8 mouse cellular contexts compared by ENCODE assay signal in the genomic region with DNA sequence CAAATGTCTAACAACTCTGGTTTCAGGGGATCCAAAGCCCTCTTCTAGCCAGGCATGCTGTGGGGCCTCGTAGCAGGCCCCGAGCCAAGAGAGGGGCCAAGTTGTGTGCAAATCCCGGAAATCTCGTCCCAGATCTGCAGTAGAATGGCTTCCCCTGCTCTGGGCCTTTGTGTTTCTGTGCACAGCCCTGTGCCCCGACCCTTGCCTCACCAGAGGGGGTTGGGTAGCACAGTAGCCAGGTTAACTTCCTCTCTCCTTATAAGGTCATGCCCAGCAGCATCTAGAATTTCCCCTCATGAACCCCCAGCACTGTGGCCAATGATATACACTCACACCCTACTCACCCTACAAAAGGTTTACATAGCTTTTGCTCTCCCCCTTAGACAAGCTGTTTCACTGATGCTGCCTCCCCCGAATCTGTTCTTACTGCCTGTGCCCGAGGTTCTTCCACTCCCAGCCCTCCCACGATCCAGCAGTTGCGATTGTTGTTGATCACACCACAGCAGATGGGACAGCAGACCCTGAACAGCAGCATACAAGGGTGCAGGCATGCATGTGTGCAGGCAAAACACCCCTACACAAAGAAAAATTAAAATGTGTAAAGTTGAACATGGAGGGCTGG. TPM values are rescaled to one million over a fixed set of nuclear protein-coding genes. Genes with fewer than 3 reads are reported as not detected.
DNase-seq lines count a peak whose midpoint lies in the region; ATAC-seq and TF ChIP-seq lines count a peak whose summit lies in the region.

No protein-coding gene starts in this region.

- intact Hi-C loops in gastrocnemius, postnatal 36 days (cut with DNase I) = no loop called here

- no peaks in the 10 kb centered on the region for H3K27me3 ChIP-seq in kidney, embryonic 15.5 days
- no peaks in the 10 kb centered on the region for H3K27me3 ChIP-seq in kidney, adult 2 months (replicated peaks; ENCODE audit: control insufficient read depth, insufficient read depth, low read length)
- H3K27me3 ChIP-seq in forebrain, embryonic 16.5 days (replicated peaks; ENCODE audit: control insufficient read depth, insufficient read depth, low read length) = no peaks in the 10 kb centered on the region
- no peaks in the 10 kb centered on the region for H3K27me3 ChIP-seq in limb, embryonic 15.5 days

- no peak for TF ChIP-seq POLR2A in kidney, adult 2 months (IDR thresholded peaks at IDR 0.05; ENCODE audit: low read depth, low read length)

- no peak overlapping the region for H3K9ac ChIP-seq in kidney, embryonic 15.5 days
- H3K9ac ChIP-seq in forebrain, embryonic 16.5 days (replicated peaks; ENCODE audit: low read depth, low read length) = no peak overlapping the region
- no peak overlapping the region for H3K9ac ChIP-seq in limb, embryonic 15.5 days

- WGBS in kidney, embryonic 15.5 days = 20% methylated on average over 9 of the region's 9 CpGs
- WGBS in kidney, adult 2 months = 21% methylated on average over 9 of the region's 9 CpGs
- 37% methylated on average over 9 of the region's 9 CpGs for WGBS in forebrain, embryonic 16.5 days
- WGBS in limb, embryonic 15.5 days = 48% methylated on average over 9 of the region's 9 CpGs

- peaks cover 26% of the 10 kb centered on the region for H3K36me3 ChIP-seq in kidney, embryonic 15.5 days
- peaks cover 11% of the 10 kb centered on the region for H3K36me3 ChIP-seq in kidney, adult 2 months (ENCODE audit: control insufficient read depth, insufficient read depth, low read length)
- H3K36me3 ChIP-seq in forebrain, embryonic 16.5 days (ENCODE audit: control insufficient read depth, insufficient read depth) = peaks cover 5% of the 10 kb centered on the region
- H3K36me3 ChIP-seq in limb, embryonic 15.5 days = peaks cover 24% of the 10 kb centered on the region

- peaks cover 14% of the 10 kb centered on the region for H3K4me1 ChIP-seq in kidney, embryonic 15.5 days
- no peaks in the 10 kb centered on the region for H3K4me1 ChIP-seq in kidney, adult 2 months (ENCODE audit: control insufficient read depth, insufficient read depth, low read length)
- H3K4me1 ChIP-seq in brown adipose tissue, adult 24 weeks (ENCODE audit: control insufficient read depth, insufficient read depth, insufficient read length, low read length) = peaks cover 4% of the 10 kb centered on the region; the same call in 1 of the 2 replicates
- H3K4me1 ChIP-seq in forebrain, embryonic 16.5 days (replicated peaks; ENCODE audit: control insufficient read depth, insufficient read depth, low read length) = peaks cover 4% of the 10 kb centered on the region
- peaks cover 6% of the 10 kb centered on the region; the same call in 1 of the 2 replicates for H3K4me1 ChIP-seq in limb, embryonic 15.5 days

- peak overlapping the region; percentile 78 for H3K27ac ChIP-seq in kidney, embryonic 15.5 days
- no peak overlapping the region for H3K27ac ChIP-seq in kidney, adult 2 months (ENCODE audit: insufficient read depth, low read depth, low read length)
- 0 out of 2 replicates have a peak overlapping the region, but pooled peaks have one; percentile 14 for H3K27ac ChIP-seq in brown adipose tissue, adult 24 weeks (replicated peaks; ENCODE audit: low read depth, low read length)
- H3K27ac ChIP-seq in forebrain, embryonic 16.5 days (ENCODE audit: low read length) = no peak overlapping the region
- peak overlapping the region; percentile 33; the same call in 1 of the 2 replicates for H3K27ac ChIP-seq in limb, embryonic 15.5 days

- TF ChIP-seq CTCF in kidney, adult 2 months (conservative IDR thresholded peaks at IDR 0.05; ENCODE audit: insufficient read depth, insufficient read length, low read depth, low read length) = no peak

- ATAC-seq in kidney, embryonic 15.5 days (replicated peaks; ENCODE audit: low FRiP score) = peak; percentile 85
- 0 out of 2 replicates have a peak, but pooled peaks have one; percentile 26 for ATAC-seq in forebrain, embryonic 16.5 days
- ATAC-seq in limb, embryonic 15.5 days (ENCODE audit: insufficient number of reproducible peaks, low FRiP score, low TSS enrichment, low read depth) = no peak

- H3K4me2 ChIP-seq in kidney, embryonic 15.5 days = no peak overlapping the region
- H3K4me2 ChIP-seq in forebrain, embryonic 16.5 days (ENCODE audit: low read length) = no peak overlapping the region
- H3K4me2 ChIP-seq in limb, embryonic 15.5 days = no peak overlapping the region

- H3K4me3 ChIP-seq in kidney, embryonic 15.5 days (replicated peaks) = no peak overlapping the region
- H3K4me3 ChIP-seq in kidney, adult 2 months (ENCODE audit: insufficient read depth, low read depth, low read length) = no peak overlapping the region
- H3K4me3 ChIP-seq in brown adipose tissue, adult 24 weeks (ENCODE audit: insufficient read depth, low read depth, low read length) = no peak overlapping the region
- no peak overlapping the region for H3K4me3 ChIP-seq in forebrain, embryonic 16.5 days (replicated peaks; ENCODE audit: low read length)
- H3K4me3 ChIP-seq in limb, embryonic 15.5 days = no peak overlapping the region

- H3K9me3 ChIP-seq in kidney, embryonic 15.5 days (replicated peaks) = no peaks in the 10 kb centered on the region
- H3K9me3 ChIP-seq in forebrain, embryonic 16.5 days (ENCODE audit: control insufficient read depth, low read length) = no peaks in the 10 kb centered on the region
- no peaks in the 10 kb centered on the region for H3K9me3 ChIP-seq in limb, embryonic 15.5 days

- no peak for DNase-seq in kidney, adult 2 months
- DNase-seq in adrenal gland, adult (ENCODE audit: inconsistent age in 2 of 2, low spot score in 1 of 2) = no peak
- no peak for DNase-seq in gastrocnemius, postnatal 36 days
- DNase-seq in kidney, adult 11 months = no peak

RNA-seq across cellular contexts. Expression of gene Usp50, which starts 4.6 kb away (rescaled TPM):
- 2.7 and 3.4 TPM in 2 replicates for polyA plus RNA-seq in kidney, embryonic 15.5 days (2015; fragmentation: Nextera tagmentation; extraction: Ambion mirVana)
- polyA plus RNA-seq in kidney, adult 2 months (2012; rRNA removed) = 1.3 and 1.5 TPM in 2 replicates
- polyA plus RNA-seq in brown adipose tissue, adult 24 weeks (2012; ENCODE audit: insufficient read depth, insufficient read length, missing spikeins) = 5.8 and 11.5 TPM in 2 replicates
- 1.9 and 2.2 TPM in 2 replicates for polyA plus RNA-seq in forebrain, embryonic 16.5 days (2015; fragmentation: Nextera tagmentation; extraction: Ambion mirVana)
- polyA plus RNA-seq in limb, embryonic 15.5 days (2015; fragmentation: Nextera tagmentation; extraction: Ambion mirVana) = 1.8 and 2.0 TPM in 2 replicates
- total RNA-seq in gastrocnemius, postnatal 36 days (2021) = under 1 TPM; 0.32 to 0.33 TPM

Comparison
In these comparisons a context has a peak if more than half of its experiments do, and no peak if none do; other contexts are left out.
1. H3K27ac ChIP-seq: peak in kidney, embryonic 15.5 days (single experiment), brown adipose tissue, adult 24 weeks (single experiment) and limb, embryonic 15.5 days (single experiment); none in kidney, adult 2 months (single experiment) and forebrain, embryonic 16.5 days (single experiment).